Mouse (Mus musculus) erythroid progenitor cell, adult 5-6 weeks (primary cell): ENCODE data around the gene Sorbs1. TPM values are rescaled to one million over a fixed set of nuclear protein-coding genes. Genes with fewer than 3 reads are reported as not detected.

Experiments used
- ATAC-seq: replicated peaks from 2 replicates; pipeline ENCODE4 v1.8.0; 2016; ENCODE audit warnings: moderate number of reproducible peaks, mild to moderate bottlenecking, moderate TSS enrichment, inconsistent platforms; ENCODE audit not compliant: poor library complexity, low FRiP score, severe bottlenecking
- total RNA-seq, 2 experiments: library from RNA; stranded (forward) in 1 of 2; stranded (reverse) in 1 of 2; fragments of 150-400 nt in 1 of 2; fragments of 186-747, 209-891 nt in 1 of 2; gene quantifications; 2 replicates each; pipeline versions ENCODE4 v1.2.3 to v1.2.4; 2015 to 2017; ENCODE audit warnings: low replicate concordance in 2 of 2

Sorbs1 gene
- total RNA-seq, 2 experiments from 2014 or later, result 106 to 167 TPM

DNA sequence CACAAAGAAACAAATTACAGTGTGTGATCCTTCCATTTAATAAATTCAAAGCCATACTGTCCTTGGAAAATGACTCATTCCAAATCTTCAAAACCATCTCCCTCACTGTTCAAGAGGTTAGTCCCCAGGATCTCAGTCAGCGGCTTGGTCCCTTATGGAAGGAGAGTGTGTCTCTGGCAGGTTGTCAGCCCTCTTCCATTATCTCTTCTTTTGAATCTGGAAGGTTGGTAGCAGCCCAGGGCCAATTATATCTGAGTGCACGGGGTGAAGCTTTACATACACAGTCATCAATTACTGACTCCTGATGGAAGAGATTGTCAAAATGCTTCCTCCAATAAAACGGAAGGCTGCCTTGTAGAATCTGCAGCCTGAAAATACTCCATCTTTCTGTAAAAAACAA, 126.7 kb downstream of the Sorbs1 start:
- ATAC-seq, result no peak

DNA sequence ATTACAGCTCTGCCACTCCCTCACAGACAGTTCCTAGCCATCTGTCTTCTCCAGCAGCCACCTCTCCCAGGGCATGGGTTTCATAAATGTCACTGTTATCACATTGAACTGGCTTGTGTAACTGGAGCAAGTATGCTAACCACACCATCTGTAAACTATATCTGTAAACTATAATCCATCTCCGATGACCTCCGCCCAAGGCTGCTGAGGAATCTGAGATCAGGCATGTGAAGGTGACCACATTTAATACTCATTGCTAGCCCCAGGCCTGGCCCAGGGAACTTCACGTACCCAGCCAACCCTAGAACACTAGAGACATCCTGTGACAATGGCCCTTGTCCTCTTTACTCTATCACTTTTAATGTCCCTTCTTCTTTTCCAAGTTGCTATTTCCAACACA, 128.2 kb downstream of the Sorbs1 start:
- no peak for ATAC-seq

DNA sequence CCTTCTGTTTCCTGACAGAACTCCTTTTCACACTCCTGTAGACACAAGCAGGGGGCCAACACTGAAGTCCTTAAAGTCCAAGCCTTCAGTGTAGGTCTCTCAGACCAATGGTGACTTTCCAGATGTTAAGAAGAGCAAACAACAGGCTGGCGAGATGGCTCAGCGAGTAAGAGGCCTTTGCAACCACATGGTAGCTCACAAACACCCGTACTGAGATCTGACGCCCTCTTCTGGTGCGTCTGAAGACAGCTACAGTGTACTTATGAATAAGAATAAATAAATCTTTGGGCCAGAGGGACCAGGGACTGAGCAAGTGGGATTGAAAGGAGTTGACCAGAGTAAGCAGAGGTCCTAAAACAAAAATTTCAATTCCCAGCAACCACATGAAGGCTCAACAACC, 129.6 kb downstream of the Sorbs1 start:
- no peak for ATAC-seq

DNA sequence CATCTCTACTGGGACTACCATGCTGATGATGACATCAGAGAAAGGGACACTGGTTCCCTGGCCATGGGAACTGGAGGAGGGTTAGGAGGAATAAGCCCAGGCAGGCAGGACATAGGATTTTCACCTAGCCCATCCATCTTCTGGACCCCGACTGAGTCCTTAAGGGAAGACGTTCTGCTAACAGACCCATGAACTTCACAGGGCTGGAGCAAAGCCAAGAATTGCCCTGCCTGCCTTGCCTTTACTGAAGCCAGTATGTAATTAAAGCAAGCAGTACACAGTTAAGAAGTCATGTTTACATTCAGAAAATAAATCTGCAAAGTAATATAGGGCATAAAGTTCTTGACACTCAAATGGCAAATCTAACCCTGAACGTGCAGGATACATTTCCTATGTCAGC, 132.9 kb downstream of the Sorbs1 start:
- ATAC-seq, result no peak

DNA sequence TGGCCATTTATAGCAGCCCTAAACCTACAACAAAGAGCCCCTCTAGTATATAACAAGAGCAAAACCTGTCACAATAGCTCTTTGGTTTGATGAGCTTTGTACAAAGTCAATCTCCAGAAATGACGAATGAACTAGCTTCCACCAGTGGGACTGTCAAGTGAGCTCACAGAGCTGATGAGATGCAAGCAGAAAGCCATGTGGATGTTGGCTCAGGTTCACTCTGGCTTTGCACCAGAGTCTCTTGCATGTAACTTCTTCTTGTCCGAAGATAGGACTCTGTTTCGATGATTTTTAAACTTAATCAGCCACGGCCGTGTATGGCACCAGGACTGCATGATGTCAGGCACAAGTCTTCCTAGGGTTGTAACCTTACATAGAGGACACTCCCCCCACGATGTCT, 133.6 kb downstream of the Sorbs1 start:
- no peak for ATAC-seq

DNA sequence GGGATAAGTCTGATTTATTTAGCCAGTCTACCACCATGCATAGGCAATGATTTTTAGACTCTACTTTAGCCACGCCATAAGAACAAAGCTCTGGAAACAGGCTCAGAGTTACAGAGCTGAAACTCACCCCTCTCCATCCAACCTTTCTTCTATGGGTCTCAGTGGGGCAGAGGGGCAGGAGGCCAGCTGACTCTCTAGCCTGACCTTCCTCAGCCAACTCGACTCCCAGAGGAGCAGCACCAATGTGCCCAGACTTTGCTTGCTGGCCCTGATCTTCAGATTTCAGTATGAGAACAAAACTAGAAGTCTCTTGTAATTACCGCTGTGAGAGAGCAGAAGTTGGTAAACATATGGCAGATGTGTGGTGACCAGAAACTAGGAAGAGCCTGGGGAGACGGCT, 134.5 kb downstream of the Sorbs1 start:
- ATAC-seq, result no peak

DNA sequence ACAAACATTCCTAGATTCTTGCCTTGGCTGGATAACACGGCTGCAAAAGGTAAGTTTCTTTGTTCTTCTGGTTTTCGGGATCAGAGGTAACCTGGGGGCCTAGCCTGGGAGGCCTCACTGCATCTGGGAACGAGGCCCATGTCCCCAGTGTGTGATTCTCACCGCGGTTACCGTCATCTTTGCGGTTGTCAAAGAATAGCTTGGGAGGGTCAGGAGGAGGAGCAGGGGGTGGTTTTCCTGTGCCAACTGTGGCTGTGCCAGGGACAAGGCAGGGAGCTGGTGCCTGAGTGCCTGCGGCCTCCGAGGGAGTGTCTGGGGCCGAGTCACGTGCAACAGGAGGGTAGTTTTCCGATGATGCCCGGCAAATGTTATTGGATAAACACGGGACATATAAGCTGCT, 135.9 kb downstream of the Sorbs1 start:
- ATAC-seq, result no peak

DNA sequence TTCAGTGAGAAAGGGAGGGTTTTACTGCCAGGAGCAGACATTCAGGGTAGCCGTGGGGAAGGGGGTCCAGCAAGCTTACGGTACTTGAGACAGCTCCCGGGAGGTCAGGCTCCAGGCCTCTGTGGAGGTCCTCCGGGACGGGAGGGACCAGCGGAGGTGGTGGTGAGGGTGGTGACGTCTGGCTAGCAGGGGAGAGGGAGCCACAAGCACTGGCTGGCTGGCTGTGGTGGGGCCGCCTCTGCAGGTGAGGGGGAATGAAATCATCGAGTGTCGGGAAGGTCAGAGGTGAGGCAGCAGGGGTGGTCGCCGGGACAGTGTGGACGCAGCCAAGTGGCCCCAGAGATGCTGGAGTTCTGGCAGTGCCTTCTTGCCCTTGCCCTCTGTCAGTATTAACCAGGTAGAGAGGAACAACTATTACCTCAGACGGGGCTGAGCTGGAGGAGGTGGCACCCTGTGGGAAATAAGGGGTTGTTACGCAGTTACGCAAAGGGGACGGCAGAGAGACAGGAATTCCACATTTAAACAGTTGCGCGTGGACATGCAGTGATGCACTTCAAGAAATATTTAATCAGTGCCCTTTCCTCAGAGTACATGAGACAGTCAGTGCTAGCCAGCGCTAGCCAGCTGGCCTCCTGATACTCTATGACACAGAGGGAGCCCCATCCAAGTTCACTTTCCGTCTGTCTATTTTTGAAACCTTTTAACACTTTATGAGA, 136.9 kb downstream of the Sorbs1 start:
- ATAC-seq, result no peak

DNA sequence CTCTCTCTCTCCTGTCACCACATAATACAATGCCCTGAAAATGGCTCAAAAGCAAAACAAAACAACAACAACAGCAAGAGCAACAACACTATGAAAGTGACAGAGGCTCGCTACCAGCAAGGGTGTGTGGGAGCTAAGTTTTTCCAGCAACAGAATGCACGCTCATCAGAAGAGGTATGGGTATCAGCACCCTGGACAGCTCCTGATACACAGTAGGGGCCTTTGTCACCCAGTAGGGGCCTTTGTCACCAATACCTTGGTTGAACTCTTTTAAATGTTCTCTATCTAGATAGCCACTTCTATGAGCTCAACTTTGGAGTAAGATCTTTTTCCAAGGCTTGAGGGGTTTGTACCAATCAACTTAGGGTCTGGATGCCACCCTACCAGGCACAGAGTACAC, 138.9 kb downstream of the Sorbs1 start:
- no peak for ATAC-seq

DNA sequence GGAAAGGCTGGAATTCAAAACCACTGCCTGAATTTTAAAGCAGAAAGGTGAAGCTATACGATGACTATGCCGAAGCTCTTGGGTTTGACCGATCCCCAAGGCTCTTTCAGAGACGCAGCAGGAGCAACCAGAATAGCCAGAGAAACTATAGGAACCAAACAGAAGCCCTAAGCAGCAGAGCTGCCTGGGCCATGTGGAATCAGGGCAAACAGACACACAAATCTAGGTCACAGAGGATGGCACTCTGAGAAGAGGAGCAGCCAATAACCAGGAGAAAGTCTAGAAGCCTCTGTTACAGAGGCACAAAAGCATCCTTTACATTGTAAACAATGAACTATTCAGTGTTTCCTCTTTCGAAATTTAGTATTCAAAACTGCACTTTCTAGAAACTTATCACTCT, 140.9 kb downstream of the Sorbs1 start:
- no peak for ATAC-seq

DNA sequence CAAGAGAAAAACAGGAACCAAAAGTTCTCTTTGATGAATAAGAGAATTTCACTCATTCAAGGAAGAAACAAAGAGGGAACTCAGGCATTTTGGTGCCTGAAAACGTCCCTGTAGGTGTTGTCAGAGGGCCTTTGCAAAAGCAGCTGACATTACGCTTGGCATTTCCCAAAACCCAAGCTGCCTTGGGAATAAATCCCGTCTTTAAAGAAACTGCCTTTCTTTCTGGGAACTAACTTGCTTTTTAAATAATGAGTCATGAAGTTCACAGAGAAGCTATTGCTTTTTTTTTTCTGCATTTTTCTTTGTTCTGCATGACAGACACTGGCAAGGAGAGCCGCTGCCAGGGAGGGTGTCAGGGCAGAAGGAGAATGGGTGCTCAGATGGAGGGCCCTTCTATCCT, 141.7 kb downstream of the Sorbs1 start:
- no peak for ATAC-seq

DNA sequence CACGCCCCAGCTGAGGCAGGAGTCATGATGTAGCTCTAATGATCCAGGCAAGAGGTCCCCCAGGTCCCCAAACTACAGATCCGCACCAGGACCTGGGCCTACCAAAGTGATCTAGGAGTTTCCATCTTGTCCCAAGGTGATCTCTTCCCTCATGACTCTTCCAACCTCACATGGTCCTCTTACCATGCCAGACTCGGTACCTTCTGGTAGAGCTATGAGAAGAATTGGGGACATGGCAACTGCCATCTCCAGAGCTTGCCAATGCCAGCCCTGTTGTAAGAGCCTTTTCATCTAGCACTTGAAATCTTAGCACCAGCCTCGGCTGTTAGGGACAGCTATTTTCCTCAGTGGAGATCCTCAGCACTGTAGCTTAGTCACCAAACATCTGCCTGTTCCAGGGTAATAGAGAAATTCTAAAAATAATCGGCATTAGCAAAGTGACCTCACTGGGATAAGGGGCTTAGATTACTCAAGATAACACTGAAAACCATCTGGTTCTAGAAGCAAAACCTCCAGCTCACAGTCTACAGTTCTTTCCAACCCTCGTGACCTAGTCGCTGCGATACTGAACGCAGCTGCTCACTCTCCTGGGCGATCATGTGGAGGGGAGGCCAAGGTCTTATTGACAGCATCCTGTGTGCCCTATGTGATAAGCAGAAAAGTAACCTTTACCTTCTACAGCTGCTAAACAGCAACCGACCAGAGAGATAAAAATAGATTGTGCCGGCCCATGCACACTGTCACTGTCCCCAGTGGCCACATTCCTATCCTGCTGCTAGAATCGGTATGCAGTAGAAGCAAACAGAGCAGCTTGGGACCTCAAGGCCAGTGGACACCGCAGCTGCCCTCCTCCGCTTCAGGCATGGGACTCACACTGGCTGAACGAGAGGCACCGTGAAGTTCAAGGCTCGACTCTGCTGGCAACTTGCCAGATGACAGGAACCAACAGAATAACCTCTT, 143.4 kb downstream of the Sorbs1 start:
- ATAC-seq, result no peak

DNA sequence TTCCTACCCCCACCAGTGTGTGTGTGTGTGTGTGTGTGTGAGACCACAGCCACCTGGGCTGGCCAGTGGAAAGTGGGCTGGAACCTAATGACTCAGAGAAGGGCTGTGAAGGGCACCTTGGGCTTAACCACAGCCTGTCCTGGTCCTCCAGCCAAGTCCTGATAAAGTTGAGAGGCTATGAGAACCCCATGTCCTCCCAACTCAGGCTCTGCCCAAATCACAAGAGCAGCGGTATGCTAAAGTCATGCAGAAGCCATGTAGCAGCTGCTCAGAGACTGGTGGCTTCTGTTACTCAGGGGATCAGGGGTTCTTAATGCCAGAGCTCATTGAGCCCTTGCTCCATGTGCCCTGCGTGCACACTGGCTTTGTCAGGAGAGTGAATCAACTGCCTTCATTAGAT, 145.1 kb downstream of the Sorbs1 start:
- ATAC-seq, result no peak

DNA sequence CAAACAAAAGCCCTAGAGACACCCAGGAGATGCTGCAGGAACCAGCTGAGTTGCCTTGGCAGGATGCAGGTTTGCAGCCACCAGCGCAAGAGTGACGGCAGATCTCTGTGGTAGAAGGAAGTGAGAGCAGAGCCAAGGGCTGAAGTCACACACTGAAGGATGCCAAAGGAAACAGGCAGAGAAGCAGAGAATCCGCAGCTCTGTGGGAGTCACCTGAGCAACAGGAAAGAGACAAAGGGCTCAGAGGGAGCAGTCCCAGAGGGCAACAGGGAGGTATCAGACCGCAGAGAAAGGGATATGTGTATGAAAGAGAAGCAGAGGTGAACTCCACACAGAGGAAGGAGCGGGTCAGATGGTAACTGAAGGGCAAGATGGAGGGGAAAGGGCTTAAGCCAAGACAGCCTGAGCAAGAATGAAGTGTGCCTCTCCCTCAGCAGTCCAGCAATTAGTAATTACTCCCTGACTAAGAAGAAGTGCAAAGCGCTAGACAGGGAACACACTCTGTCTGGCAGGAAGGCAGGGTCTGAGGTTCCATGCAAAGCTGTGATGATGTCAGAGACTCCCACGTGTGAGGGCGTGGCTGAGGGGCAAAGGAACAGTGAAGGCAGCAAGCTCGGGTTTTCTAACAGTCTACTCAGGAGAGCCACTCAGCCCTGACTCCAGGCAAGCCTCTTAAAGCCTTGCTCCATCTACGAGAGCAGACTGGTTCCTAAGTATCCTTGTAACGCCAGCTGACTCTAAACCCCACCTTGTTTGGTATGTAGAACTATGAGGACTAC, 147.2 kb downstream of the Sorbs1 start:
- ATAC-seq, result no peak

DNA sequence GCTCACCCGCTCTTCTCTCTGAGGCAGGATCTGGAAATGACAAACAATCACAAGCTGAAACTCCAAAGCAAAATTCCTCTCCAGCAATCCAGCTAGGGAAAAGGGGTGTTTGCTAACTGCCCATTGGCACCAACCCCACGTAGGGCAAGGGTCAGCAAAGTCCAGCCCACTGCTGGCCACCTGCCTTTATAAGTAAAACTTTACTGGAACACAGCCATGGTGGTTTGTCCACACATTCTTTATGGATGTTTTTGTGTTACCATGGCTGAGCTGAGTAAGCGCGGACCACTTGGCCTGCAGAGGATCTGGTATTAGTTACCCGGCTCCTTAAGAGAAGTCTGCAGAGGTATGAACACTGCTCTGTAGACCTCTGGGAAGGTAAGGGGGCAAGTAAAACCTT, 148.4 kb downstream of the Sorbs1 start:
- ATAC-seq, result no peak

DNA sequence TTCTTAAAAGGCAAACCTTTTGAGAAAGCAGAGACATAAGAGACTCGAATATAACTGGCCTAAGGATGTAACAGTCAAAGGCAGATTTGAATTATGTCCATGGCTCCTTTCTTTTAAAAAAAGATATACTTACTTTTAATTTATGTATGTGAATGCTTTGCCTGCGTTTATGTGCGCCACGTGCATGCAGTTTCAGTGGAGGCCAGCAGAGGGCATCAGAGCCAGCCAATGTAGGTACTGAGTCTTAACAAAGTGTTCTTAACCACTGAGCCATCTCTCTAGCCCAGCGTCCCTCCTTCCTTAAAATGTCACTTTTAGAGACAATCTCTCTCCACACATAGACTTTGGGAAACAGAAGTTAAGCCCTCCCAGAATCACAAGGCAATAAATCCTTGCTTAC, 150.1 kb downstream of the Sorbs1 start:
- no peak for ATAC-seq

DNA sequence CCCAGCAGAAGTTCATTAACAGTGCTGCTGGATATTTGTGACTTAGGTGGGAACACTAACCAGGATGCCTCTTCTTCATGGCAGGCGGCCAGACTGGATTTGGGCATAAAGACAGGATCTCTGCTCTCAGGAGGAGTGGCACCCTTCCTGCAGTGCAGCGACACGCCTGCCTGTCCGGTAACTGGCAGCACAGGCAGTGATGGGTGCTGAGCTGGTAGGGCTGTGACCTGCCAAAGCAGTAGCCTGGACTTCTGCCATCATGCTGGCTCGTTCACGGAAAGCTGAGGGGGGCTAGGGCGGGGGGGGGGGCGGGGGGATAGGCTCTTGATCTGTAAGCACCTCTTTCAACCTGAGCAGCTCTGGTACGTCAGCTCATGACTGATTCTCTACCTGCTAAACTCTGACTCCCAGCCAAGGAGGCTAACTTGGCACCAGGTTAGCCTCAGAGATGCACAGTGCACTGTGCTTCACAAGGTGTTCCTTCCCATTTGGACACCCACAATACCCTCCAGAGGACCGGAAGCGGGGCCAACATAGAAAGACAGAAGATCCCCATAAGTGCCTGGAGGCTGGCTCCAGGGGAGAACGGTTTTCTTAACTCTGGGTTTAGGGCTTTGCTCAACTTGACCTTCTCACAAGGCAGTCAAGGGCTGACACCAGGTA, 151.2 kb downstream of the Sorbs1 start:
- ATAC-seq, result no peak

DNA sequence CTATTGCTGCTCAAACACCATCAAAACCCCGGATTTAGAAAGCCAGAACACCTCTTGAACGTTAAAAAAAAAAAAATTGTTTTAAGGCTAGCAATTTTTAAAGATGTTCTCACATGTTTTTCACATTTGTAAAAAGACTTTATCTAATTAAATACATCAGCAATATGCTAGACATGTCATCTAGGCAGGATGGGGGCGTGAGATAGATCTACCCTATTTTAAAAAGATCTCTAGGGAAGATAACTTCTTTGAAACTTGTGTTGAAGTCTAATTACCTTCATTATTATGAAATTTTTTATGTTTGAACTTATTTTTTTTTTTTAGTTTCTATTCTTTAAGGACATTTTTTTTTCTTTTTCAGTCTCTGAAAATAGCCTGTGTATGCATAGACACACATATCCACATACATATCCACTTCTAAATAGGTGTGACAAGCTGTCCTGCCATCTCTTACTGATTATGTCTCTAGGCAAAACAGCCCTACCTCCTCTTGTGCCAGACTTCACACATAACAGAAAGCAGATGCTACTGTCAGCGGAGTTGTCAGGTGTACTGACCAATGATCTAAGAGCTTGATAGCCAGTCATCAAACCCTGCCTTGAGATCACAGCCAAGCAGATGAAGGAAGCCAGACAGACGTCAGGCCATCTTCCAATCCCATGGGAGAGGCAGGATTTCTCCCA, 153.7 kb downstream of the Sorbs1 start:
- no peak for ATAC-seq
